Mouse (Mus musculus) forebrain, embryonic 15.5 days (tissue): ENCODE results near the gene Olfr123. TPM values are rescaled to one million over a fixed set of nuclear protein-coding genes. Genes with fewer than 3 reads are reported as not detected.

Experiments used
- ATAC-seq: fragments of 200-750 bp; cut with Nextera tagmentation; replicated peaks from 2 replicates; pipeline ENCODE4 v1.8.0; 2017; ENCODE audit warnings: mild to moderate bottlenecking, moderate TSS enrichment, moderate library complexity
- H3K27ac ChIP-seq: fragments of 300-500 bp; sonication (generic); replicated peaks from 2 replicates; pipeline ENCODE4 v1.5.1; 2015; ENCODE audit warnings: mild to moderate bottlenecking, inconsistent platforms
- H3K27me3 ChIP-seq: fragments of 300-500 bp; sonication (generic); 2 replicates; pipeline ENCODE4 v1.6.1; 2015; ENCODE audit warnings: inconsistent platforms
- H3K36me3 ChIP-seq: fragments of 300-500 bp; sonication (generic); 2 replicates; pipeline ENCODE4 v1.6.1; 2015; ENCODE audit warnings: mild to moderate bottlenecking, inconsistent platforms
- H3K4me1 ChIP-seq: fragments of 300-500 bp; sonication (generic); 2 replicates; pipeline ENCODE4 v1.6.1; 2015; ENCODE audit warnings: inconsistent platforms
- H3K4me2 ChIP-seq: fragments of 300-500 bp; sonication (generic); replicated peaks from 2 replicates; pipeline ENCODE4 v1.6.1; 2015; ENCODE audit warnings: mild to moderate bottlenecking, inconsistent platforms
- H3K4me3 ChIP-seq: fragments of 300-500 bp; sonication (generic); 2 replicates; pipeline ENCODE4 v1.5.1; 2015; ENCODE audit warnings: mild to moderate bottlenecking, inconsistent platforms
- H3K9ac ChIP-seq: fragments of 300-500 bp; sonication (generic); replicated peaks from 2 replicates; pipeline ENCODE4 v1.6.1; 2015; ENCODE audit warnings: mild to moderate bottlenecking, inconsistent platforms
- H3K9me3 ChIP-seq: fragments of 300-500 bp; sonication (generic); 2 replicates; pipeline ENCODE4 v1.6.1; 2016; ENCODE audit warnings: inconsistent platforms
- WGBS: fragments of 180-500 bp; shearing (Covaris S2); methylation state at CpG from one replicate; pipeline ENCODE4 v1.1.7; 2015; ENCODE audit warnings: mixed read lengths; 5-methylcytosine and 5-hydroxymethylcytosine counted together
- polyA plus RNA-seq: library from polyadenylated mRNA; unstranded; fragments of >200 nt; fragmentation: Nextera tagmentation; extraction: Ambion mirVana; gene quantifications from 2 replicates; pipeline ENCODE4 v1.2.1, GENCODE M21; 2015

The Olfr123 gene
- not detected in 2 replicates for polyA plus RNA-seq

DNA sequence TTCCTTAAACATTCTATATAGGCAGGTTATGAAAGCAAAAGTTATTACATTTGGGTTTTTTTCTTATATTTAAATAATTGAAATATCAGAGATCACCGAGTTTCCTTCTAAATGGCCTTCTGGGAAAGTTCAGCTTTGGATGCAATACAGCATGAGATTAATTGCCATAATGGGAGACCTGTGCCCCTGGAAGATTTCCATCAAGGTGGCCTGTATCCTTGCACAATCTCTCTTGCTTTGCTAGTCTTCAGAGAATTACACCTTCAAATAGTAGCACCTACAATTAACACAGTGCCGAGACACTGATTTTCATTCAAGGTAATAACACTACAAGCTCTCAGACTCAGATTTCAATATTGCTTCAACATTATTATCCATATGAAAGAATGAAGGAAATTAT is at the start of gene Olfr123:
Gene Olfr123 (plus strand): TSS at position 301 of the 400 bp plus-strand sequence.
- ATAC-seq, result no peak
- H3K36me3 ChIP-seq, result no peaks in the 10 kb centered on the region
- H3K27me3 ChIP-seq, result no peaks in the 10 kb centered on the region
- 88% methylated on average over 2 of the region's 2 CpGs for WGBS
- no peak within 1 kb of the TSS for H3K4me2 ChIP-seq
- H3K27ac ChIP-seq, result no peak within 1 kb of the TSS
- no peaks in the 10 kb centered on the region for H3K4me1 ChIP-seq
- no peaks in the 10 kb centered on the region for H3K9me3 ChIP-seq
- no peak within 1 kb of the TSS for H3K9ac ChIP-seq
- H3K4me3 ChIP-seq, result no peak within 1 kb of the TSS

DNA sequence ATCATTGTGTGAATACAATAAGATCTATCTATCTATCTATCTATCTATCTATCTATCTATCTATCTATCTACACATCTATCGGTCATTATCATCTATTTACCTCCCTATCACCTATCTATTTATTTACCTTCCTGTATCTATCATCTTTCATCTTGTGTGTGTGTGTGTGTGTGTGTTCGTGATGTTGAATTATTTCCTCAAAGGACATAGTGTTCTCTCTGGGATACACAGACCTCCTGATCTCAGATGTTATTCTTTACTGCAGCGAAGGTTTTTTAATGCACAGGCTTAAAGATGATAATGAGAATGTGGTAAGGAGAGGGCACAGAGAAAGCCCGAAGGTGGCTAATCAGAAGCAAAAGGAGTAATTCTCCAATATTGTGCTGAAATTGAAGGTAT is 25.0 kb upstream of the Olfr123 start, which contains the start of gene Olfr122:
Gene Olfr122 (plus strand): TSS at position 301 of the 400 bp plus-strand sequence.
- H3K27ac ChIP-seq, result no peak within 1 kb of the TSS
- H3K36me3 ChIP-seq, result no peaks in the 10 kb centered on the region
- no peaks in the 10 kb centered on the region for H3K9me3 ChIP-seq
- ATAC-seq, result no peak
- H3K4me3 ChIP-seq, result no peak within 1 kb of the TSS
- H3K4me1 ChIP-seq, result no peaks in the 10 kb centered on the region
- H3K4me2 ChIP-seq, result no peak within 1 kb of the TSS
- 85% methylated on average over 4 of the region's 4 CpGs for WGBS
- H3K9ac ChIP-seq, result no peak within 1 kb of the TSS
- H3K27me3 ChIP-seq, result no peaks in the 10 kb centered on the region

DNA sequence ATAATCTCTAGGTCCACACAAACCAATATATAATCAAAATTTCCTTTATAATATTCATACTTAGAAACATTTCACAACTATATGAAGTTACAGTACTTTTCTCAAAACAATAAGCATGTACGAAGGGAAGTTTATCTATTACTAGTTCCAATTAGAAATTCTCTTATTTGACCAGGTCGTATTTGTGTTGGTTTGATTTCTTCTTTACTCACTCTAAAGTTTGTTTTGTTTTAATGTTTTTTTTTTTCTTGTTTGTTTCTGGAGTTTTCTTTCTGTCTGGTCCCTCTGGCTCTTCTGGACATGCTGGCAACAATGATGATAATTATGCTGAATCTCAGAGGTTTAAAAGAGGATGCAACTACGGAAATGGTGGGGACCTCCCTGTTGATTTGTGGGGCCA is 6.3 kb downstream of the Olfr123 start, which contains the start of gene Olfr124:
Gene Olfr124 (plus strand): TSS at position 301 of the 400 bp plus-strand sequence.
- H3K27me3 ChIP-seq, result no peaks in the 10 kb centered on the region
- no peak within 1 kb of the TSS for H3K4me2 ChIP-seq
- H3K27ac ChIP-seq, result no peak within 1 kb of the TSS
- no peaks in the 10 kb centered on the region for H3K36me3 ChIP-seq
- no peak within 1 kb of the TSS for H3K4me3 ChIP-seq
- H3K9me3 ChIP-seq, result no peaks in the 10 kb centered on the region
- no peak for ATAC-seq
- no peaks in the 10 kb centered on the region for H3K4me1 ChIP-seq
- no peak within 1 kb of the TSS for H3K9ac ChIP-seq
- 87% methylated on average over 3 of the region's 3 CpGs for WGBS

DNA sequence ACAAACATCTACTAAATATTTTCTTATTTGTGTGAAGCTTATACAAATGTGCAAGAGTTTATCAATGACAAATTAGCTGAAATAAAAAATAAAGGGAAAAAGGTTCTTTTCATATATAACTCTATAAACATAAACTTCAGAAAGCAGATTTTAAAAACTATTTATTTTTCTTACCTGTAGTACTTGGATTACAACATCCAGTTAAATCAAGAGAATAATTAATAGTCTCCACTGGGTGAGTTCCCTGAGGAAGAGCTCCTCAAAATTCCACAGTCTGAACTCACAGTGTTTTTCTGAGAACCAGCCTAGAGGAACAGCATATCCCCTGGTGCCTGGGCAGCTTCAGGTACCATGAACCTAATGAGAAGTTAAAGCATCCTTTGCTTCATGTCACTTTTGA is 39.3 kb downstream of the Olfr123 start, which contains the start of gene Olfr125:
Gene Olfr125 (plus strand): TSS at position 301 of the 400 bp plus-strand sequence.
- no peak within 1 kb of the TSS for H3K4me3 ChIP-seq
- no peak within 1 kb of the TSS for H3K27ac ChIP-seq
- no peak within 1 kb of the TSS for H3K9ac ChIP-seq
- H3K27me3 ChIP-seq, result no peaks in the 10 kb centered on the region
- H3K36me3 ChIP-seq, result no peaks in the 10 kb centered on the region
- no peak for ATAC-seq
- no peak within 1 kb of the TSS for H3K4me2 ChIP-seq
- no peaks in the 10 kb centered on the region for H3K9me3 ChIP-seq
- no peaks in the 10 kb centered on the region for H3K4me1 ChIP-seq

DNA sequence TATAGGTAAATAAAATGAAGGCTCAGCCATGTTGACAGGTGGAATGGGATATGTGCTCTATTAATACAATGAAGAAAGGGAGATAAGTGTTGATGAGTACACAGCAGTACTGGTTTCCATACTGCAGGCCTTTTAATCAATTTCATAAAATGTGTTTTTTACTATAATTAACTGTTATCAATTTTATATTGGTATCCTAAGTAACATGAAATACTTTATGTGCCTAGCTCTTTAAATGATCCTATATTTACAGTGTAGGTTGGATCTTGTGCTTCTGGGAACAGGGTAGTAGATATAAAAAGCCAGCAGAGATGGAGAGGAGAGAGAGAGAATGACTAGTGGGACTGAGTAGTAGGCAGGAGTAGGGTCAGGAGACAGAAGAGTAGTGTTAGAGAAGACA is 53.9 kb downstream of the Olfr123 start, which contains the start of gene Olfr126:
Gene Olfr126 (plus strand): TSS at position 301 of the 400 bp plus-strand sequence.
- no peak for ATAC-seq
- H3K4me3 ChIP-seq, result no peak within 1 kb of the TSS
- no peaks in the 10 kb centered on the region for H3K27me3 ChIP-seq
- H3K27ac ChIP-seq, result no peak within 1 kb of the TSS
- H3K9me3 ChIP-seq, result no peaks in the 10 kb centered on the region
- H3K4me2 ChIP-seq, result no peak within 1 kb of the TSS
- H3K9ac ChIP-seq, result no peak within 1 kb of the TSS
- H3K4me1 ChIP-seq, result no peaks in the 10 kb centered on the region
- H3K36me3 ChIP-seq, result no peaks in the 10 kb centered on the region

Other genes starting within 250 kb of the Olfr123 start
- gene Olfr112, start 224.1 kb upstream of the Olfr123 start, polyA plus RNA-seq, result not detected in 2 replicates
- not detected in 2 replicates for gene Olfr113, start 215.9 kb upstream of the Olfr123 start, polyA plus RNA-seq
- gene Olfr114, start 200.8 kb upstream of the Olfr123 start, polyA plus RNA-seq, result not detected in 2 replicates
- not detected in 2 replicates for gene Olfr115, start 166.4 kb upstream of the Olfr123 start, polyA plus RNA-seq
- not detected in 2 replicates for gene Olfr116, start 166.3 kb upstream of the Olfr123 start, polyA plus RNA-seq
- not detected in 2 replicates for gene Olfr117, start 129.7 kb upstream of the Olfr123 start, polyA plus RNA-seq
- not detected in 2 replicates for gene Olfr118, start 126.5 kb upstream of the Olfr123 start, polyA plus RNA-seq
- gene Olfr119, start 97.0 kb upstream of the Olfr123 start, polyA plus RNA-seq, result not detected in 2 replicates
- not detected in 2 replicates for gene Olfr120, start 71.7 kb upstream of the Olfr123 start, polyA plus RNA-seq
- not detected in 2 replicates for gene Olfr121, start 44.7 kb upstream of the Olfr123 start, polyA plus RNA-seq
- not detected in 2 replicates for gene Olfr122, start 24.9 kb upstream of the Olfr123 start, polyA plus RNA-seq
- gene Olfr124, start 6.4 kb downstream of the Olfr123 start, polyA plus RNA-seq, result not detected in 2 replicates
- gene Olfr125, start 39.4 kb downstream of the Olfr123 start, polyA plus RNA-seq, result not detected in 2 replicates
- not detected in 2 replicates for gene Olfr126, start 54.0 kb downstream of the Olfr123 start, polyA plus RNA-seq
- not detected in 2 replicates for gene Olfr127, start 106.9 kb downstream of the Olfr123 start, polyA plus RNA-seq
- not detected in 2 replicates for gene Olfr128, start 127.0 kb downstream of the Olfr123 start, polyA plus RNA-seq
- not detected in 2 replicates for gene Olfr761, start 159.6 kb downstream of the Olfr123 start, polyA plus RNA-seq